Mouse (Mus musculus) right cerebral cortex, adult 2 months (tissue): ENCODE measurements around the gene Tnk2.

Experiments used
- DNase-seq, 2 experiments: peaks; one replicate each; pipeline ENCODE4 v3.0.0; 2021 to 2022; ENCODE audit warnings: low spot score in 2 of 2

Tnk2 gene

GRCm38 (mm10) chr16:32660095-32660494 is 16.4 kb downstream of the Tnk2 start:
- DNase-seq, result no peak

DNA sequence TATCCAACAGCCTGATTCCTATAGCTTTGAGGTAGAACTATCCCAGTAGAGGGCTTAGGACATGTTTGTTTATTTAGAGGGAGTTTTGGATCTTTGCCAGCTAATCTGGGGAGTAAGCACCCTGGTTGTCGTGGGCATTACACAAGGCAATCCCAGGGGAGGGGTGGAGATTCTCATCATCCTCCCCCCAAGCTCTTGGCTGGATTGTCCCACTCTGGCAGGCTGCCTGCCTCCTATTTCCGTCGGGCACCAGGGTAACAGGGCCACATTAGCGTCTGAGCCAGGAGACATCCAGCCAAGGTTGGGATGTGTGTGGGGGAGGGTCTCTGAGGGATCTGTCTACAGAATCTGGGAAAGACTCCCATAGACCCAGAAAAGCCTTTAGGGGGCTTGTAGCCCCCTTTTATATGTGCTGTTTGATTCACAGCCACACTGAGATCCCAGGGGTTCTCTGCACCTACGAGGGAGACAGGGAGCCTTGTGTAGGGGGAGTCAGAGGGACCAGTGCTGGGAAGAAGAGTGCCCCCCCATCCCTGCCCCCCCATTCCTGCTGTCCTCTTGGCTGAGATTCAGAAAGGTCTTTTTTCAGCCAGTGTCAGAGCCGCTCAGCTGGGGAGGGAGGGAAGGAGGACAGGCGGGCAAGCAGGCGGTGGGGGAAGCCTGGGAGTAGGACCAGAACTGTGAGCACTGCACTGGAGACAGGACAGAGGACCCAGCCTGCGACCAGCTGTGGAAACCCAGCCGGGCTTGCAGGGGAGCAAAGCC is 17.1 kb downstream of the Tnk2 start:
- peak; percentile 60 to 65 for DNase-seq

DNA sequence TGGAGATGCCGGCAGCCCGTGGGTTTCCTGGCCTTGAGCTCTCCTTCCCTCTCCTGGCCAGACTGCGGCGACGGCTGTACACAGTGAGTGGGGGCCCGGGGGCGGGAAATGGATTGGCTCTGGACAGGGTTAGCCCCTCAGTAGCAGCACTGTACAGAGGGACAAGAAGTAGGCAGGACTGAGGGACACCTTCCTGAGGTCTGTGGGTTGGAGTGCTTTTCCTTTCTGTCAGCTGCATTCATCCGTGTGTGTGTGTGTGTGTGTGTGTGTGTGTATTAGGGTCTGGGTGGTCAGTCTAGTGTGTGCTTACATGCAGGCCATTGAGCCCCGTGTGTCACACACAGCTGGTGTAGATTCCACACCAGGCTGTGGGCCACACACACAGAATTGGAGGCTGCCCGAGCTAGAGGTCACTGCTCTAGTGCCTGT is 17.8 kb downstream of the Tnk2 start:
- DNase-seq, result no peak

DNA sequence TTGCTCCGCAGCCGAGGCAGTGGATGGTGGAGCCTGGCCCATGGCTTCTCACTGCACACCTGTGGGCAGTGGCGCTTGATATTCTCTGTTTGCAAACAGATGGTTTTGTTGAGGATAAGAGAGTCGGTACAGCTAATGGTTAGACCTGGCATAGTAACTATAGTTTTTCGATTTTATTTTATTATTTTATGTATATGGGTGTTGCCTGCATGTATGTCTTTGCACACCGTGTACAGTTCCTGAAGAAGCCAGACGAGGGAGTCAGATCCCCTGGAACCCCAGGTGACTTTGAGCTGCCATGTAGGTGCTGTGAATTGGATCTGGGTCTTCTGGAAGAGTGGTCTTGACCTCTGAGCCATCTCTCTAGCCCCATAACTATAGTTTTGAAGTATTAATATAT is 18.7 kb downstream of the Tnk2 start:
- no peak for DNase-seq

GRCm38 (mm10) chr16:32663231-32663858 is 19.7 kb downstream of the Tnk2 start:
- DNase-seq, result peak in 1 of 2 experiments; percentile 38

DNA sequence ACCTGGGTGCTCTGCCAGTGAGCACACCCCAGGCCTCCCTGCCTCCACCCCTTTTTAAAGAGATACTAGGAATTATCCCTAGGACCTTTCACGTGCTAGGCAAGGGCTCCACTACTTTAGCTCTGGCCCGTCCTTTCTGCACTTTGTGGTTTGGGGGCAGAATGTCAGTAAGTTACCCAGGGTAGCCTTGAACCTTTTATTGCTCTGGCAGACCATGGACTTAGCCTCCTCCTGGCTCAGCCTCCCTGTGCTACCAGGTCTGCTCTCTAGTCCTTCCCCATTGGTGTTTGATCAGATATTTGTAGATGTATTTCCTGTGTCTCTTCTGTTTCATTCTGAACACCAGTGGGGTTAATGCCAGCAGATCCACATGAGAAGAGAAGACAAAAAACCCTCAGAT is 20.5 kb downstream of the Tnk2 start:
- DNase-seq, result no peak

GRCm38 (mm10) chr16:32665851-32666665 is 22.4 kb downstream of the Tnk2 start:
- no peak for DNase-seq

DNA sequence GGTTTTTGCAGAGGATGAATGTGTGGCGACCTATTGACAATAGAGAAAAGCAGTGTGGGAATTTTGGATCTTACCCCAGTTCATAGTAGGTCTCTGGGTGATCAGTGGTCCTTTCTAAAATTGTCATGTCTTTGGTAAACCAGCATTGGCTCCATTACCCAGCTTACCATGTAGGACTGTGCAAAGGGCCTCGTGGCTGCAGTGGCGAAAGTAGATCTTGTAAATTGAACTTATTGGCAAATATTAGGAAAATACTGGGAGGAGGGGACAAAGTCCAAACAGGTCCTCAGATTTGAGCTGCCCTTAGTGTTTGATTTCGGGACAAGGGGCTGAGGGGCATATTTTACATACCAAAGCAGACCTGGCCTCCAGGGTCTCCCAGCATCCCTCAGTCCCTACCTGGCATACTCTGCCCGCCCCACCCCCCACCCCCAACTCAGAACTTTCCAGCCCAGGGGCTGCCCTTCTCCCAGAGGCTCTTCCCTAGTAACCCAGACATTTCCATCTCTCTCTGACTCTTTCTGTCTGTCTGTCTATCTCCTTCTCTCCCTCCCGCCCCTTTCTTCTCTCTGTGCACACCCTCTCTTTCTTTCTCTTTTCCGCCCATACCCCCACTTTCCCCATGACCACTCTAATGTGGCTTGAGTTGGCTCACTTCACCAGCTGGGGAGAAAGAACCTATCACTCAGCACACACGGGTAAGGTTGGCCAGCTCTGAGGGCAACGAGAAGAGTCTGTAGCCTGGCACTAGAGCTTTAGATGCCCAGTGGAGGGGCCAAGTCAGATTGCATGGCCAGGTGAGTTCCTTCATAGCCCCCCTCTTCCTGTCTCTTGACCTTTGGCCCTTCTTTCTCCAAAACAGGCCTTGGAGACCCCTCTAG is 23.2 kb downstream of the Tnk2 start:
- no peak for DNase-seq

GRCm38 (mm10) chr16:32667552-32667872 is 23.8 kb downstream of the Tnk2 start:
- DNase-seq, result no peak

DNA sequence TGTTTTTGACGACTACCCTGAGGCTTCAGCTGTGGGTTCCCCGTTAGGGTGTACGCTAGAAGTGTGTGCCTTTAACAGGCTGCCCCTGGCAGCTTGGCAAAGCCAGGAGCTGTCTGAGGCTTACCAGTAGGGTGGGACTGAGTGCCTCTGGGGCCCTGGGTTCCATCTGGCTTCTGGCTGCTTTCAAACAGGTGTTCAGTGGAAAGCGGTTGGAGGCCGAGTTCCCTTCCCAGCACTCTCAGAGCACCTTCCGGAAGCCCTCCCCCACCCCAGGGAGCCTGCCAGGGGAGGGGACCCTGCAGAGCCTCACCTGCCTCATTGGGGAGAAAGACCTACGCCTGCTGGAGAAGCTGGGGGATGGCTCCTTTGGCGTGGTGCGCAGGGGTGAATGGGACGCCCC is 24.4 kb downstream of the Tnk2 start:
- DNase-seq, result no peak

DNA sequence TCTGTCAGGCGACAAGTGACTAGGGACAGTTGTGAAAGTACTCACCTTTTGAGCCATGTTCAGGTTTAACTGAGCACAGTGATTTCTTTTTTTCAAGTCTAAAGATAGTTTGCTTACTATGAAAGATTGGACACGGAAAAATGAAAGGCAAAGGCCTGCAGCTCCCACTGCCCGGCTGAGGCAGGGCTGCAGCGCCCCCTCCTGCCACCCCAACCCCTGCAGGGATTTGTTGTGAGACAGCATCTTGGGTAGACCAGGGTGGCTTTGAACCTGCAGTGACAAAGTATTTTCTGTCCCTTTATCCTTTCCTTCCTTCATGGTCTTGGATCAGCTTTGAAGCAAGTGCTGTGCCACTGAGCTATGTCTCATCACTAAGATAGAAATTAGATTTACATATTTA is 24.8 kb downstream of the Tnk2 start:
- DNase-seq, result no peak

- DNase-seq, result no peak
Observed at GRCm38 (mm10) chr16:32669243-32669642, 25.6 kb downstream of the Tnk2 start.

DNA sequence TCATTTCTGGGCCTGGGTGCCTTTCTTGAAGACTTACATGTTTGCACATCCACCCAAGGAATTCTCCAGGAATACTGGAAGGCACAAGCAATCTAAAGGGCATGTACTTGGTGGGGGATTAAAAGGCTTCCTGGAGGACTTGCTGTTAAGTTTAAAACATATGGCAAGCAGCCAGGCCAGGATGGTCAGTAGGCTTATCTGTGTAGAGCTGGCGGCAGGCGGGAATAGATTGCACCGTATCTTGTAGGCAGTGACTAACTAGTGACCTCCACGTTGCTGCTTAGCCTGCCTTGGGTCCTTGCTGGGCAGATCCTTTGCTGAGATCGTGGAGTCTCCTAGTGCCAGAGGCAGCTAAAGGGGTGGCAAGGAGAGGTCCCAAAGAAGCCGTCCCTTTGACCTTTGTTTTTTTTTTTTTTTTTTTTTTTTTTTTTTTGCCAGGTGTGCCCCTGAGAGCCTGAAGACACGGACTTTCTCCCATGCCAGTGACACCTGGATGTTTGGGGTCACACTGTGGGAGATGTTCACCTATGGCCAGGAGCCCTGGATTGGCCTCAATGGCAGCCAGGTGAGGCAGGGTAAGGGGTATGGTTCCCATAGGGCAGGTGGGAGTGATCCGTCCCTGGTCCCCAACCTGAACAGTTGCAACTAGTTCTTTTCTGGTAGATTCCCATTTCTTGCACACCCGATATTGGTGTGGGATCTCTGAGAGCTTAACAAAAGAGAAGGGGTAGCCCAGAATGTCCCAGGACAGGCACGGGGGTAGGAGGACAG is 26.9 kb downstream of the Tnk2 start:
- no peak for DNase-seq

DNA sequence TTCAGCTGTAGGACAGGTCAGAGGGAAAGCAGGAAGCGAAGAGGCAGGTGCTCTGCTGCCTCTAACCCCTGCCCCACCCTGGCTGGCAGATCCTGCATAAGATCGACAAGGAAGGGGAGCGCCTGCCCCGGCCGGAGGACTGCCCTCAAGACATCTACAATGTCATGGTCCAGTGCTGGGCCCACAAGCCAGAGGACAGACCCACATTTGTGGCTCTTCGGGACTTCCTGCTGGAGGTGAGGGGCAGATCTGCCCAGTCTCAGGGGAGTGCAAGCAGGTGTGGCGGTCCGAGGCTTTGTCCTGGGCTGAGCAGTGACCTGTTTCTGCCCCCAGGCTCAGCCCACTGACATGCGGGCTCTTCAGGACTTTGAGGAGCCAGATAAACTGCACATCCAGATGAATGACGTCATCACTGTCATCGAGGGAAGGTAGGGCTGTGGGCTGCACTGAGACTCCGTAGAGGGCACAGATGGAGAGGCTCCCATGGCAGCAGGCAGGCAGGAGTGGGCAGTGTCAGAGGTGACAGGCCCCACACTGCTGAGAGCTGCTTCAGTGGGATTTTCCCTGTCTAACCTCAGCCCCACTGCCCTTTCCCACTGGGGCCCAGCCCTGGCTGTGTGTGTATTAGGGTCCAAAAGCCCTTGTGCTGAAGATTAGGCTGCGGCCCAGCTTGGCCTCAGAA is 27.7 kb downstream of the Tnk2 start:
- DNase-seq, result no peak

GRCm38 (mm10) chr16:32672250-32672649 is 28.6 kb downstream of the Tnk2 start:
- no peak for DNase-seq

GRCm38 (mm10) chr16:32672861-32673560 is 29.3 kb downstream of the Tnk2 start:
- no peak for DNase-seq

GRCm38 (mm10) chr16:32674121-32674740 is 30.6 kb downstream of the Tnk2 start:
- no peak for DNase-seq

DNA sequence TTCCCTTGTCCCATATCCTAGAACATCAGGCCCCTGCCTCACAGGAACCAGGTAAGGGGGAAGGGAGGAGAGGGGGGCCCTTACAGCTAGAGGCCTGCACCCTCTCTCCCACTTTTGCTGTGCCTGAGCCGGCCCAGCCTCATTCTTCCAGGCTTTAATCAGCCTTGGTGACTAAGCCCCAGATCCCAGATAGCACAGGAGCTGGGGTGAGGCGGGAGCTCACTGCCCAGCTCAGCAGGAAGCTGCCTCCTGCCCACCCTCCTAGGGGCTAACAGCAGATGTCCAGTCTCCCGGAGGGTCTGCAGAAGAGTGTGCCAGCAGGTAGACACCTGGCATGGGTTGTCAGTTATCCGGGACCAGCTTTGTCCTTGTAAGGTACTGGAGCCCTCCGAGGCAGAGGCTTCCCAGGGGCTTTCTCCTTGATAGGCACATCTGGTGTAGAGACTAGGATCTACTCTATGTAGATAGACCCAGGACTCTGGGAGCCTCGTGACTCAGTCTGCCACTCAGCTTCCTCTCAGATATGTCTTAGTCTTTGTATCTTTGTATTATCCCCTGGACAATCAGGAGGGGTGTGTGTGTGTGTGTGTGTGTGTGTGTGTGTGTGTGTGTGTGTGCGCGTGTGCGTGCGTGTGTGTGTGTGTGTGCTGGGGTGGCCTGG is 33.5 kb downstream of the Tnk2 start:
- DNase-seq, result no peak

DNA sequence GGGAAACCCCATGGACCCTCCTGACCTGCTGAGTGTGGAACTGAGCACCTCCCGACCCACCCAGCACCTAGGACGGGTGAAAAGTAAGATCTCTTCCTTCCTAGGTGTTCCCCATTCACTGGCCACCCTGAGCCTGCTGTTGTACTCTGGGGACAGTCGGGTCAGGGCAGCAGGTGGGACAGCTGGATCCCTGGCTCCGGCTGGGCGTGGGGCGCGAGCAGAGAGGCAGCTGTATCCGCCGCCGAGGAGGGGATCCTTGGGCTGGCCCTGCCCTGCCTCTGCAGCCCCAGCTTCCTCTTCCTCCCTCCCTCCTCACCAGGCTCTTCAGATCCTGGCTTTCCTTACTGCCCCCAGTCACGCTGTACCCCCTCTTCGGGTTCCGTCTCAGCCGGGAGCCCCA is 34.2 kb downstream of the Tnk2 start:
- DNase-seq, result no peak
